Mouse (Mus musculus) kidney, postnatal 25 days (tissue): Measurements from ENCODE around the gene Lgr4.
A peak's percentile ranks its signal among the peaks of the same experiment; 100 is the strongest.

Experiments used
- DNase-seq, 2 experiments: peaks; one replicate each; pipeline ENCODE4 v3.0.0; 2021; ENCODE audit warnings: mixed read lengths in 2 of 2

Gene Lgr4

DNA sequence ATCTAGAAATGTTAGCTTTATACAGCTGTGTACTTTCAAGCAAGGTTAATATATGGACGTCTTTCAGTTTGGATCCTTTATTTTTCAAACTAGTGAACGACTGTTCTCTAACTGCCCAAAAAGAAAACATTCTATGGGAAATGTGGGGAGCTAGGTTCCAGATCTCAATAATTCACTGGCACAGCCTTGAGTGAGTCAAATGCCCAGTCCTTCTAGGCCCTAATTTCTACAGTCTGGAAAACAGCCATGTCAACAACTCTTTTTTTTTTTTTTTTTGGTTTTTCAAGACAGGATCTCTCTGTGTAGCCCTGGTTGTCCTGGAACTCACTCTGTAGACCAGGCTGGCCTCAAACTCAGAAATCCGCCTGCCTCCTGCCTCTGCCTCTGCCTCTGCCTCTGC is 4.9 kb downstream of the Lgr4 start:
- no peak for DNase-seq

- no peak for DNase-seq
Measured at GRCm38 (mm10) chr2:109923031-109923430, 5.6 kb downstream of the Lgr4 start.

- no peak for DNase-seq
Measured at GRCm38 (mm10) chr2:109923945-109924344, 6.5 kb downstream of the Lgr4 start.

DNA sequence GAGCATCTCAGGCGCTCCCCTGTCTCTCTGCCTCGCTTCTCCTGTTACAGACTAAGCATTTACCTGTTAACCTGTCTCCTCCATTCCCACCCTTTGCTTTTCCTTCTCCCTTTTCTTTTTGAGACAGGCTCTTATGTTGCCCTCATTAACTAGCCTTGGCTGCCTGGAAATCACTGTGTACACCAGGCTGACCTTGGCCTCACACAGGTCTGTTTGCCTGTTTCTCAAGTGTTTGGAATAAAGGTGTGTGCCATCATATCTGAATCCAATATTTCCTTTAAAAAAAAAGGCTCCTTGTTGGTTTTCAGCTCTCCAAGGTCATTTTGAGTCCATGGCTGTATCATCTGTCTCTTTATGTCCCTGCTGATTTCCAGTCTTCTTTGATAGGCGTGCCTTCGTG is 9.5 kb downstream of the Lgr4 start:
- no peak for DNase-seq

DNA sequence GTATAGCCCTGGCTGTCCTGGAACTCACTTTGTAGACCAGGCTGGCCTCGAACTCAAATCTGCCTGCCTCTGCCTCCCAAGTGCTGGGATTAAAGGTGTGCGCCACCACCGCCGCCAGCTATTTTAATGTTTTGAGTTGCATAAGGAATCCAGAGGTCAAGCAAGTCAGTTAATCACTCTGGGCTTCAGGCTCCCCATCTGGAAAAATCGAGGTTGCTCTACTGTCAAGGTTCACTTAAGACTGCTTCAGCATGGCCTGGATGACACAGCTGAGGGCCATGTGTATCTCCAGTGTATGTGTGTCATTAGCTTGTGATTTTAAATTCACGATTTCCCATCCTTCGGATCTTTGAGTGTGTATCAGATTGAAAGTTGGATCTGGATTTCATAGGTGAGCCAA is 10.0 kb downstream of the Lgr4 start:
- peak in 1 of 2 experiments; percentile 62 for DNase-seq

DNA sequence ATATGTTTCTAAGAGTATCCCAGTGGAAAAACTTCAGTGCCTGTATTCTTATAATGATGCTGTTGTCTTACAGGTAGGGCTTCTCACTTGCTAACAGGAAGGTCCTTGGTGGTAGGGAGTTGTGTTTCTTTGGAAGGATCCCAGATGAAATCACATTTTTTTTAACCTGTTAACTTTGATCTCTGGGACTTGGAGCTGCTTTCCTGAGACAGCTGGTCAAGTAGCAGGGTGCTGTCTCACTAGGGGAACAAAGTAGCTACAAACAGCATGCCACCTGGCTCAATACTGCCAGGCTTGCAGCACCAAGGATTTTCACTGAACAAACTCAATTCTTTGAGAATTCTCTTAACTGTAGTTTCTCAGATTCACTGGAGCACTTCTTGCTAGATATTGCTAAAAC is 10.4 kb downstream of the Lgr4 start:
- DNase-seq = no peak

DNA sequence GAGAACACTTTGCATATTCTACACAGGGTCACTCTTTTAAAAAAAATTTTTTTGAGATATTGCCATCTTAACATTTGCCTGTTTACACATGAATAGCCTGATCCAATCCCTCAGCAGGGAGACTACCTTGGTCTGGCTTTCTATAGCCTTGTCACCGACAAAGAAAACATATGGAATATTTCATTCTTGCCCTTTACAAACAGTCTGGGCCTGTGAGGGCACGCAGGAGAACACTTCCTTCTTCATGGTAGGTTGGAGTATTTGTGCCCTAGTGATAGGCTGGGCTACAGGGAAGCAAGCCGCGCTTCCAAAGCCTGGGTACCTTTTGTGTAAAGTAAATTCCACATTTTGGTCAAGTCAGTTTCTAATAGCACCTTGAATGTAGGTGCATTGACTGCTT is 11.3 kb downstream of the Lgr4 start:
- no peak for DNase-seq

DNA sequence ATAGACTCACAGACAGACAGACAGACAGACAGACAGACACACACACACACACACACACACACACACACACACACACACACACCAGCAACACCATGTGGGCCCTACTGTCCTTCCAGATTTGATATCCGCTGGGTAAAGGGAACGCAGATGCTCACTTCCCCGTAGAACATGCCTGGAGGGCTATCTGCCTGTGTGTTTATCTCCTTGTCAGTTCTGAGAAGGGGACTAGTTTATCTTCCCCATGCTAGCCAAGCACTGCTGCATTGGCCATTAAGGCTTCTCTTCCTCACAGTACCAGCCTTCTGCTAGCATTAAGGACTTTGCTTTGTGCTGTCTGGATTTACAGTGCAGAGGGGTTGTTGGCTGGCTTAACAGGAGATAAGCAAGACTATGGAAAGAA is 11.8 kb downstream of the Lgr4 start:
- no peak for DNase-seq

DNA sequence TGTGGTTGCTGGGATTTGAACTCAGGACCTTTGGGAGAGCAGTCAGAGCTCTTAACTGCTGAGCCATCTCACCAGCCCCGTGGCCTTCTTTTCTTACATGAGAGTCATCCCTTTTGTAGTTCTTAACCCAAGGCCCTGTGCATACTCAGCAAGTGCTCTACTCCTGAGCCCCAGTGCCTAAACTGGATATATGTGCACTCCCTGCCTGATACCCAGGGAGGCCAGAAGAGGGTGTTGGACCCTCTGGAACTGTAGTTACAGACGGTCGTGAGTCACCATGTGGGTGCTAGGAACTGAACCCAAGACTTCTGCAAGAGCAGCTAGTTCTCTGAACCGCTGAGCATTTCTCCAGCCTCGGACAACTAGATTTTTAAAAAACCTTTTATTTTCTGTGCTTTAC is 12.9 kb downstream of the Lgr4 start:
- no peak for DNase-seq

GRCm38 (mm10) chr2:109930771-109931170 is 13.3 kb downstream of the Lgr4 start:
- DNase-seq = peak in 1 of 2 experiments; percentile 37

DNA sequence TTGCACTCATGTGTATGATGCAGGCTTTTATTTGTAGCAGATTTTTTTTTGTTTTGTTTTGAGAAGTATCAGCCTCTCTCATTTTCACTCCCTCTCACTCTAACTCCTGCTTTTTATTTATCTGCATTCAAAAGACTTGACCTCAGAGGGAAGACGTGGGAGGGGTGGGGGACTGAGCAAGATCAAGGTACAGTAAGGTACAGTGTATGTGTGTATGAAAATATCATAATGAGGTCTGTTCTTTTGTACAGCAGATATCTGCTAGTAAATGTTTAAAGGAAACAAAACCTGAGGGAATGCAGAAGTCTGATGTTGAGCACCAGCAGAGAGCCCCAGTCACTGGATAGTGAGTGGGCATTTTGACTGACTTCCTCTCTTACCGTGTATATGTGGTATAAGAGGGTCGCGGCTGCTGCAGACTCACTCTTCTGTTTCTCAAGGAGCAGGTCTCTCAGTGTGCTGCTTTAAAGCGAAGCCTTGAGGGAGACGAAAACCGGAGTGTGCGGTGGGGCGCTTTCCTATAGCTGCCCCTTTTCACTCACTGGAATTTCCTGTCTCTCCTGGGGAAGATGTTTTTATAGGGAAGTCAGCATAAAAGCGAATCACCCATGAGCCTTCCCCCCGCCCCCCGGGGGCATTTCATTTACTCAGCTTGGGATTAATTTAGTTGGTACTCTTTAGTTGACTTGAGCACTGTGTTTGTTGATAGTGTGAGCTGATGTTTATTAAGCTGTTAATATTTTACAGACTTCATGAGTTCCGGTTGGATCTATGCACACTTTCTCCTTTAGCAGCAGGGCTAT is 14.7 kb downstream of the Lgr4 start:
- DNase-seq = peak; percentile 65 to 80

DNA sequence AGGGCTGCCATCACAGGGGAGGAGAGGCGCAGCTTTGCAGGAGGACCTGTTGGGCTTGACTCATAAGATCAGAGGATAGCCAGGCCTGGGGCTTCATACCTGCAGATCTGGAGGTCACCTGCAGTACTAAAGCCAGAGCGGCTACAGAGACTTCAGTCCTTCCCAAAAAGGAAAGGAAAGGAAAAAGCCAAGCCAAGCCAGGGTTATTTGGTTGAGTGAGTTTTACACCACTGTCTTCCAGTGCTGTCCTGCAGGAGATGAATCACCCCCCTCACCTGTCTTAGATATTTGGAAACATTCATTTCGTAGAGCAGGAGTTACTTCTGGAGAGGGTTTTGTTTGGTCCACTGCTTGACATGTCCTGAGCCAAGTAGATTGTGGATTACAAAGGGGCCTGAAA is 15.7 kb downstream of the Lgr4 start:
- DNase-seq = peak in 1 of 2 experiments; percentile 37

- no peak for DNase-seq
Measured at GRCm38 (mm10) chr2:109934086-109934485, 16.6 kb downstream of the Lgr4 start.

- no peak for DNase-seq
Measured at GRCm38 (mm10) chr2:109935194-109935593, 17.7 kb downstream of the Lgr4 start.

- no peak for DNase-seq
Measured at GRCm38 (mm10) chr2:109935754-109936409, 18.4 kb downstream of the Lgr4 start.

GRCm38 (mm10) chr2:109936410-109936755 is 18.9 kb downstream of the Lgr4 start:
- DNase-seq = no peak

DNA sequence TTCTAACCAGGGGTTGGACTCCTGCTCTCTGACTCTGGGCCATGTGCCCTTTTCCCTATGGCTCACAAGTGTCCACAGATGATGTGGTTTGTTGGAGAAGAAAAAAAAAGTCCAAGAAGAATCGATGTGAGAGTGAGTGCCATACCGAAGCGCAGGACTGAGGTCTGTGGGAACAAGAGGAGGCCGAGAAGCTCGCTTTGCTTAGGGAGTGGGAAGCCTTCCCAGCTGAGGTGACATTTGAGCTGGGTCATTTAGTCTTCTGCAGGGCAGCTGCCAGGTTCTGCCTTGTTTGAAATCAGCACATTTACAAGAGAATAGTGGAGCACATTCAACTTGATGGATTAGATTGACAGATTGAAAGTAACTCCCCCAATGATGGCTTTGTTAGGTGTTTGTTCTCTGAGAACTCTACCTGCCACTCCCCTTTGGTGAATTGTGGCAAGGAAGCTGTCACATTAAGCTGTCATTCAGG is 24.6 kb downstream of the Lgr4 start:
- no peak for DNase-seq

DNA sequence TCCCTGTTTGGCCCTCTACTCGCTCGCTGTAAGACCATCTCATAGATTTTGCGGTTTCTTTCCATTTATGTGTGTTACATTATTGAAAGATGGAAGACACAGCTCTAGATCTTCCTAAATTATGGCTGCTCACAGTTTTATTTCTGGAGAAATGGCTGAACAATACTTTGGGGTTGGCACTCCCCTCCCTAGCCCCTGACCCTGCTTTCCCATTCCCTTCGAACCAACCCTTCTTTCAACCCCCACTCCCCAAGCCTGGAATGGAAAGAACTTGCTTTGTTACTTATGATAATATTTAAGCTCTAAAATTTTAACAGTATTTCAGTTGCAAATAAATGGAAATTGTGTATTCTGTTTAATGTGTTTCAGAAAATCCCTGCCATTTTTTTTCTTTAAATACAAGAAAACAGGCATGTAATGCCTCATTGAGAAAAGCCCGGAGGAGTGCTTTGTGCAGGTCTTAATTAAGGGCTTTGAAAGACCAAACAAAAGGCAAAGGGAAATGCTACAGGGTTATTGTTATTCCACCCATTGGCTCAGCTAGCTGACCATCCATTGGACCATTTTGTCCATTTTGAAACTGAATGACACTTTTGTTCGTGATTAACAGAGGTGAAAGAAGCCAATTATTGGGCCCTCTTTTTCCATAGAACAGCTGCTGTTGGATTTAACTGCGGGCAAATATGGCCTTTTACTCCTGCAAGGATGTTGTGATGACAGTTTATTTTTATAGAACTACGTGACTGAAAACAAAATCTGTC is 25.5 kb downstream of the Lgr4 start:
- DNase-seq = no peak

DNA sequence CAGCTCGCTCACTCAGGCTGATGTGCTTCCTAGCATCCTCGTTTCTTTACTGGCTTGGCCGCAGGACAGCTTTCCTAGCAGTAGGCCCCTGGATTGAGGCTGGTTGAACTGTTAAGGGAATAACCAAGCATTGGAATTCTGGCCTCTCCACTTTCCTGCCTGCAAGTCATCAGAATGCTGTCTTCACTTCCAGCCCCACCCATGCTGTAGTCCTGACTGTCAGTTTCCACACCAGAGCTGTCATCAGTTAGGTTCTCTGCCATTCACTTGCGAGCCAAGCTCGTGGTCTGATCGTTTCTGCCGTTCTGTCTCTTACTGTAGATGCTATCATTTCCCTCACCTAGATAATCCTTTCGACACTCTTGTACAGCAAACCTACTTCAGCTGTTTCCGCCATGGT is 27.5 kb downstream of the Lgr4 start:
- no peak for DNase-seq

DNA sequence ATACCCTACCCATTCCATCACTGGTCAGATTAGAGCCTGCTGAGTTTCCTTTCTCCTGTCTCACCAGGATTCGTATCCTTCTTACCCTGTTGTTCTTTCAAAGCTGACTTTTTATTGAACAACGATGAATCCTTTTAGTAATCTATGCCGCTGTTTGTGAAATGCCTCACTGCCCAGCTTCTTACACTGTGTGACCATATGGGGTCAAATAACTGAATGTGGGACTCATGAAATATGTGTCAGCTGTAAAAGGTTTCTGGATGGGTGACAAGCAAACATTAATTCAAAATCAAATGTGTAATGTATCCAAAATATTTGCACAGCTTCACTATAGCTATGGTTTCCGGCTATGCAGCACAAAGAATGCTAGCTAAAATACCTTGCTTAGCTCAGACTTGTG is 28.1 kb downstream of the Lgr4 start:
- no peak for DNase-seq

- no peak for DNase-seq
Measured at GRCm38 (mm10) chr2:109946426-109946825, 29.0 kb downstream of the Lgr4 start.

DNA sequence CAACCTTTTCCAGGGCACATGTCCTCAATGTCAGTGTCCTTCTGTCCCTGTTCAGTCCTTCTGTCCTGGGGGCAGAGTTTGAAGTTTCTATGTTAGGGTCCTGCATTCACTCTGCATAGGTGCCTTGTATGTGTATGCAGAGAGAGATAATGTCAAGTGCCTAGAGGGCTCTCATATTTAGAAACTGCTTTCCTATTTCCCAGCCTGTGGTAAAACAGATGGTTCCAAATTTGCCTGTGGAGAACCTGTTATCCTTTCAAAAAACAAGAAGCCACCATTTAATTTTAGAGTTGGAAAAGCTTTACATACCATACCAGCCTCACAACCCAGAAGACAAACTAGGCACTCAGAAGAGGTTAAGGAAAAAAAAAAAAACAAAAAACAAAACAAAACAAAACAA is 32.1 kb downstream of the Lgr4 start:
- DNase-seq = no peak

DNA sequence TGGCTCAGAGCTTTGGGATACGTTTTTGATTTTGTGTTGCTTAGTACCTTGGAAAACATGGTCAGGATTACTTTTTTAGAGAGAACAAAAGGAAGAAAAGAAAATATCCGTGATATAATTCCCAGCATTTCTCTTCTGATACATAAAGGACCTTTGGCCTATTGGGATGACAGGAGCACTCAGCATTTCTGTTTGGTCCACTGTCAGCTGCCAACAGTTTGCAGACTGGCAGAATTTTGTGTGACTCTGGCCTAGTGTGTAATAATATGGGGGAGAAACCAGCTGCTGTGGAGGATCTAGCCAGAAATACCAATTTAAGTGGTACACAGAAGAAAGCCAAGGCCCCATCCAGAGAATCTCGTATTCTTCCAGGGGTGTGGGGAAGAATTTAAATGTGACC is 32.9 kb downstream of the Lgr4 start:
- no peak for DNase-seq

DNA sequence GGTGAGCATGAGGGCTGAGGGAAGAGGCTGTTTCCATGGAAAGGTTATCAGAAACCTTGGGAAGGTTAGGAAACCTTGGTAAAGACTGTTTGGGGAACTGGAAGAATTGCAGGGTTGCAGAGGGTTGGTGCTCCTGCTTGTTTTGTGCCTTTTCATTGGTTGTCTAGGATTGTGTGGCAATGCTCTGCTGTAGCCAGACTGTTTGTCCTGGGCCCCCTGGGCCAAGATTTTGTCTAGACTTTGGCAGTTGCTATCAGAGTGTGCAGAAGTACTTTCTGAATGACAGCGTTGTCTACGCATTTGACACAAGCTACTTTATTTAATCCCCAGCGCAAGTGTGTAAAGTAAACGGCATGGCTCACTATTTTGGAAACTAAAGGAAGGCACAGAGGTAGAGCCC is 33.6 kb downstream of the Lgr4 start:
- no peak for DNase-seq
